Mouse (Mus musculus) kidney, postnatal 0 days (tissue): Measurements from ENCODE around the gene Sel1l3. TPM values are rescaled to one million over a fixed set of nuclear protein-coding genes. Genes with fewer than 3 reads are reported as not detected.

ENCODE experiments used
- ATAC-seq: fragments of 200-750 bp; cut with Nextera tagmentation; replicated peaks from 2 replicates; pipeline ENCODE4 v1.8.0; 2017; ENCODE audit warnings: low read depth, moderate number of reproducible peaks, moderate TSS enrichment, moderate library complexity; ENCODE audit not compliant: low FRiP score
- DNase-seq: peaks from one replicate; pipeline ENCODE4 v3.0.0-alpha.2; 2016; ENCODE audit warnings: low spot score
- H3K27ac ChIP-seq: fragments of 300-500 bp; sonication (generic); 2 replicates; pipeline ENCODE4 v1.5.1; 2014; ENCODE audit warnings: mild to moderate bottlenecking
- H3K27me3 ChIP-seq: fragments of 300-500 bp; sonication (generic); 2 replicates; pipeline ENCODE4 v1.6.1; 2014; ENCODE audit warnings: low read length, mixed read lengths; ENCODE audit not compliant: insufficient read depth
- H3K36me3 ChIP-seq: fragments of 300-500 bp; sonication (generic); 2 replicates; pipeline ENCODE4 v1.6.1; 2014; ENCODE audit warnings: low read length, mixed read lengths; ENCODE audit not compliant: insufficient read depth
- H3K4me1 ChIP-seq: fragments of 300-500 bp; sonication (generic); replicated peaks from 2 replicates; pipeline ENCODE4 v1.6.1; 2014; ENCODE audit warnings: antibody characterized with exemption, low read length, mixed read lengths; ENCODE audit not compliant: insufficient read depth
- H3K4me2 ChIP-seq: fragments of 300-500 bp; sonication (generic); 2 replicates; pipeline ENCODE4 v1.6.1; 2014; ENCODE audit warnings: mild to moderate bottlenecking, low read length, moderate library complexity, mixed read lengths
- H3K4me3 ChIP-seq: fragments of 300-500 bp; sonication (generic); replicated peaks from 2 replicates; pipeline ENCODE4 v1.5.1; 2014; ENCODE audit warnings: low read depth, low read length
- H3K9ac ChIP-seq: fragments of 300-500 bp; sonication (generic); 2 replicates; pipeline ENCODE4 v1.6.1; 2014; ENCODE audit warnings: low read depth, low read length
- H3K9me3 ChIP-seq: fragments of 300-500 bp; sonication (generic); replicated peaks from 2 replicates; pipeline ENCODE4 v1.6.1; 2016; ENCODE audit warnings: low read length, inconsistent platforms, mixed read lengths
- CTCF ChIP-seq: IDR thresholded peaks from 2 replicates; pipeline ENCODE4 v1.5.1; 2016; ENCODE audit warnings: antibody characterized with exemption, low read depth, mild to moderate bottlenecking, moderate library complexity
- WGBS: fragments of 180-500 bp; shearing (Covaris S2); extraction: QIAGEN DNeasy Blood & Tissue Kit; methylation state at CpG from one replicate; pipeline ENCODE4 v1.1.7; 2014; 5-methylcytosine and 5-hydroxymethylcytosine counted together
- polyA plus RNA-seq: library from polyadenylated mRNA; unstranded; fragments of >200 nt; fragmentation: Nextera tagmentation; extraction: Ambion mirVana; gene quantifications from 2 replicates; pipeline ENCODE4 v1.2.1, GENCODE M21; 2015

Gene Sel1l3
- polyA plus RNA-seq, 1 experiment from 2014 or later, result 11.8 TPM

DNA sequence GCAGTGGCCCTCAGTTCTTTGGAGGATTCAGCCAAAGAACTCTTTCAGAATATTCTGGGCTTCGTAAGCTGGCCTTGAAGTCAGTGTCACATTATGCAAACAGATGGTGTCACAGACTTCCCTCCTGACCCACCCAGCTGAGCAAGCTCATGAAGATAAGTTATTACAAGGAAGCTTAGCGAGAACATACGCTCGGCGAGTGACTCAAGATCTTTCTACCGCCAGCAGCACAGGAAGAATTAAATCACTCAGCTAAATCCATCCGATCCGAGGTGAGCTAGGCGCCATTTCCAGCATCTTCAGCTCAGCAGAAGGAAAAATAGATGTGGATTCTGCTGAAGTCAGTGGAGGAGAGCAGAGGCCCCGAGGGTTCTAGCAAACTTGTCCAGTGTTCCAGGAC lies 26.5 kb downstream of the Sel1l3 start:
- no peak; the same call in 1 of the 2 replicates for ATAC-seq
- Histone ChIP-seq H3K4me1 (no peaks in the 10 kb centered on the region), H3K4me2 (no peak overlapping the region), H3K9me3 (no peaks in the 10 kb centered on the region), H3K4me3 (no peak overlapping the region), H3K36me3 (no peaks in the 10 kb centered on the region), H3K27me3 (no peaks in the 10 kb centered on the region), H3K9ac (no peak overlapping the region), H3K27ac (no peak overlapping the region)
- TF ChIP-seq CTCF, result no peak
- peak; percentile 75 for DNase-seq
- 29% methylated on average over 10 of the region's 10 CpGs for whole genome bisulfite sequencing

DNA sequence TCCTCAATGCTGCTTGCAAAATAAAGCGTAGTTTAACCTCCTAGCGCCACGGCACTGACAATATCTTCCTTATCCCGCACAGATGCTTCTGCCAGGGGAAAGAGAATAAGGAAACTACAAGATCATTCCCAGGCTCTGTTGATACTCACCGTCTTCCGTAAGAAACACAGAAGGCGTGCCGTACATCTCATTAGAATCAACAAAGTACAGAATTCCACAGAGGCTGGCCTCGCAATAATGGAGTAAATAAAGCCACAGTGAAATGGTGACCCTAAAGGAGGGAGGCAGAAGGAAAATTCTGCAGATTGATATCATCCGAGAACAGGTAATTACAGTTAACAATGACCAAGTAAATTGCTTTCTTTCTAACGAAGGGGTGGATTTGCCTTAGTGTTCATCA lies 27.9 kb downstream of the Sel1l3 start:
- ATAC-seq (no peak), DNase-seq (no peak)
- no peak overlapping the region for H3K4me3 ChIP-seq
- H3K9me3 ChIP-seq, result no peaks in the 10 kb centered on the region
- no peak overlapping the region for H3K4me2 ChIP-seq
- no peaks in the 10 kb centered on the region for H3K4me1 ChIP-seq
- no peak overlapping the region for H3K9ac ChIP-seq
- H3K36me3 ChIP-seq, result no peaks in the 10 kb centered on the region
- H3K27ac ChIP-seq, result no peak overlapping the region
- TF ChIP-seq CTCF, result no peak
- no peaks in the 10 kb centered on the region for H3K27me3 ChIP-seq
- WGBS, result 90% methylated on average over 11 of the region's 11 CpGs

DNA sequence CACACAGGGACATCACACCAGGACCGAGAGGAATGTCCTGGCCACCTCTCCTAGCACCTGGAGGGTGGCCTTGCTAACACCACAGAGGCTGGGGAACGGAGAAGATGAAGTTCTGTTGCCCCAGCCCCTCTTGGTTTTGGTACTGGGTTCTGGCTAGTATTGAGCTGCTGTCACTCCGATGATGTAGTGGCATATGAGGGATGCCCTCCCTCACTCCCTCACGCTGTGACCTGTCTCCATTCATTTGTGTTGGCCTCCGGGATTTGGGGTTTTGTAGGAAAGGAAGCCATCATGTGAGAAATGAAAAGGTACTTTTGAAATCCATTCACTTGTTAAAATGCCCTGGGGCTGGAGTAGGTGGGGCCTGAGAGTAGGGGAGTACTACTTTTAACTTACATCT lies 33.8 kb downstream of the Sel1l3 start:
- TF ChIP-seq CTCF, result no peak
- Histone ChIP-seq H3K4me1 (no peaks in the 10 kb centered on the region), H3K4me2 (no peak overlapping the region), H3K4me3 (no peak overlapping the region), H3K9me3 (no peaks in the 10 kb centered on the region), H3K9ac (no peak overlapping the region), H3K27me3 (no peaks in the 10 kb centered on the region), H3K27ac (no peak overlapping the region), H3K36me3 (no peaks in the 10 kb centered on the region)
- no peak for DNase-seq
- WGBS, result 90% methylated on average over 5 of the region's 5 CpGs
- ATAC-seq, result no peak

DNA sequence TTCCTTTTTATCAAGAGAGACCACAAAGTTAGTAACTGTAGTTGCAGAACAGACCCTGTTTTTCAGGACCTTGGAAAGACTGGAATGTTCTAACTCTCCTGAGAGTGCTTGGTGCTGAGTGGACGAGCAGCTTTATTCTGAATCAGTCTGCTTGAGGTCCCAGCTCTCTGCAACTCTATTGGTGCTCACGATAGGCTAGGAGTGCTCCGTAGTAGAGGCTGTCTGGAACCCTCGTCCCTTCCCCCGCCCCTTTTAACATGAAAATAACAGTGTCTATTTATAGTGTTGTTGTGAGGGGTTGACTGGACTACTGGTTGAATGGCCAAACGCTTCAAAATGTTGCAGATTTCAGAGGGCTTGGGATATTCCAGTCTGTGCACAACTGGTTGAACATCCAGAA lies 37.0 kb downstream of the Sel1l3 start:
- Histone ChIP-seq H3K4me2 (no peak overlapping the region), H3K27ac (no peak overlapping the region), H3K27me3 (no peaks in the 10 kb centered on the region), H3K4me1 (no peaks in the 10 kb centered on the region), H3K4me3 (no peak overlapping the region), H3K9me3 (no peaks in the 10 kb centered on the region), H3K36me3 (no peaks in the 10 kb centered on the region), H3K9ac (no peak overlapping the region)
- DNase-seq (no peak), ATAC-seq (no peak)
- TF ChIP-seq CTCF, result no peak
- 61% methylated on average over 6 of the region's 6 CpGs for WGBS

DNA sequence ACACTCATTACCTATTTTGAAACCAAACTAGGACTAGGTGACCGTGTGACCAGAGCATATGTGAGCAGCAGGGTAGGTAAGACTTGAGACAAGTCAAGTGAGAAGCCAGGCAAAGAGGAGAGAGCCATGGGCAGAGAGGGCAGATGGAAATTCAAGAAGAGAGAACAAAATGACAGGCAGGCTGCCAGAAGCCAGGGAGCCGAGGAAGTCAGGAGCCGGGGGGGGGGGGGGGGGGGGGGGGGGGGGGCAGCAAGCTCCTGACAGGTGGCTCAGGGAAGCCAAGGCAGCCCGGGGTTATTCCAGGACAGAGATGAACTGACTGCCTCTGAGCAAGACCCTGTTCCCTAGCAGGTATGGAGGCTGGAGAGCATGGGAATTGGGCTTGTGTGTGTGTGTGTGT lies 37.7 kb downstream of the Sel1l3 start:
- DNase-seq (peak; percentile 7), ATAC-seq (no peak)
- no peak for TF ChIP-seq CTCF
- Histone ChIP-seq H3K27ac (no peak overlapping the region), H3K36me3 (no peaks in the 10 kb centered on the region), H3K9me3 (no peaks in the 10 kb centered on the region), H3K4me2 (no peak overlapping the region), H3K27me3 (no peaks in the 10 kb centered on the region), H3K4me3 (no peak overlapping the region), H3K9ac (no peak overlapping the region), H3K4me1 (no peaks in the 10 kb centered on the region)
- 53% methylated on average over 2 of the region's 4 CpGs for WGBS

DNA sequence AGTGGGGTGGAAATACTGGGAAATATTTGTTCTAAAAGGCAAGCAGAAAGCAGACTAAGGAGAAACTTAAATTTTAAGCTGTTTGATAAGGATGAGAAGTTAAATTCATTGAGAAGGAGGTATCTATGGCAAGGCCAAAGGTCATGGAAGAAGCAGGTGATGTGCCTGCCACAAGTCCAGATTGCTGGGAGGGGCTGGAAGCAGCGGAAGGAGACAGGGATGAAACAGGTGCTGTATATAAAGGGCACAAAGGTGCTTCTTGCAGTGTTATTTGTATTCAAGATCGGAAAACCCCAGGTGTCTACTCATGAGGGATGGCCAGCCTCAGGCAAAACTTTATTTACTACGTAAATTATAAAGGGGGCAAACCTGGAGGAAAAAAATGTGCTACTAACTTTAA lies 38.5 kb downstream of the Sel1l3 start:
- 89% methylated on average over 3 of the region's 3 CpGs for whole genome bisulfite sequencing
- no peak overlapping the region for H3K9ac ChIP-seq
- no peak for ATAC-seq

DNA sequence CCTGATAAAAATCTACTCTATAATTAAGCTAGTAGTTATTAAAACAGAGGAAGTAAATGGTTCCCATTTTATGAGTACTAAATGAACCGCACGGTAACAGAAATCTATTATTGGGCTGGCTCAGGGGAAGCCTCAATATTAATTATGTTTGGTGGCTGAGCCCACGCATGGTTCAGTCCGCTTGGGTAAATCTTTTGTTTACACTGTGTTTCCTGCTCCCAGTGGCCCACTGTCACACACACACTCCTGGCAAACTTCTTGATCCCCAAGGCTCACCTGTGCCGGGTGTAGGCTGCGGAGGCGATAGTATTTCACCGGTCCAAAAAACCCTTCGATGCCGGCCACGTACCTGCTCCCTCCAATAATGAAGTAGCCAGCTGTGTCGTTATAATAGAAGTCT lies 39.3 kb downstream of the Sel1l3 start:
- H3K4me3 ChIP-seq, result no peak overlapping the region
- no peak overlapping the region for H3K4me2 ChIP-seq
- ATAC-seq (no peak), DNase-seq (no peak)
- no peaks in the 10 kb centered on the region for H3K9me3 ChIP-seq
- no peaks in the 10 kb centered on the region for H3K4me1 ChIP-seq
- no peak overlapping the region for H3K9ac ChIP-seq
- no peak for TF ChIP-seq CTCF
- WGBS, result 87% methylated on average over 12 of the region's 12 CpGs
- H3K27me3 ChIP-seq, result no peaks in the 10 kb centered on the region
- H3K27ac ChIP-seq, result no peak overlapping the region
- no peaks in the 10 kb centered on the region for H3K36me3 ChIP-seq

More for the DNA sequence above, 38.5 kb downstream of the Sel1l3 start:
- Histone ChIP-seq H3K4me1 (no peaks in the 10 kb centered on the region), H3K4me2 (no peak overlapping the region), H3K27ac (no peak overlapping the region), H3K4me3 (no peak overlapping the region), H3K9me3 (no peaks in the 10 kb centered on the region), H3K27me3 (no peaks in the 10 kb centered on the region), H3K36me3 (no peaks in the 10 kb centered on the region)
- TF ChIP-seq CTCF, result no peak
- no peak for DNase-seq
